Mouse (Mus musculus): ENCODE measurements around the gene Ing4. TPM values are rescaled to one million over a fixed set of nuclear protein-coding genes. Genes with fewer than 3 reads are reported as not detected.
"Not testable (repeated sequence)": the region's sequence is repeated elsewhere in the genome, so short reads cannot be mapped to it uniquely, and the experiment has no call there.

The Ing4 gene
- polyA plus RNA-seq, 1 experiment from 2014 or later = 171 TPM

GRCm38 (mm10) chr6:125042081-125042480 lies 2.5 kb downstream of the Ing4 start:
- Histone ChIP-seq H3K27me3 (no peaks in the 10 kb centered on the region), H3K4me3 (no peak overlapping the region), H3K9me3 (no peaks in the 10 kb centered on the region), H3K4me1 (peaks cover 16% of the 10 kb centered on the region), H3K36me3 (peaks cover 35% of the 10 kb centered on the region), H3K4me2 (replicated peaks) (no peak overlapping the region), H3K9ac (replicated peaks) (no peak overlapping the region), H3K27ac (replicated peaks) (no peak overlapping the region)
- ATAC-seq (ENCODE audit: low FRiP score, low read depth) = no peak
- WGBS = 95% methylated on average over 7 of the region's 7 CpGs

DNA sequence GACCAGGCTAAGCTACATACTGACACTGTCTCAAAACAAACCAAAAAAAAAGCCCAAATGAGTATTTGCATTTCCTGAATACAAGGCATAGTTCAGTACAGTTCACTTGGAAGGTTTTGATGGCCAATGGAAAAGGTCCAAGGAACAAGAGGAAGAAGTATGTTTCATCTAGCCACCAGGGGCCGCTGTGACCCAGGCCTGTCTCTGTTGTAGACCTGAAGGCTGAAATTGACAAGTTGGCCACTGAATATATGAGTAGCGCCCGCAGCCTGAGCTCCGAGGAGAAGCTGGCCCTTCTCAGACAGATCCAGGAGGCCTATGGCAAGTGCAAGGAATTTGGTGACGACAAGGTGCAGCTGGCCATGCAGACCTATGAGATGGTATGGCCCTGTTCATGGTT lies 7.1 kb downstream of the Ing4 start:
- H3K4me1 ChIP-seq = no peaks in the 10 kb centered on the region
- H3K9me3 ChIP-seq = no peaks in the 10 kb centered on the region
- H3K4me3 ChIP-seq = no peak overlapping the region
- ATAC-seq (ENCODE audit: low FRiP score, low read depth) = peak; percentile 20; the same call in 1 of the 2 replicates
- no peak overlapping the region for H3K9ac ChIP-seq (replicated peaks)
- H3K4me2 ChIP-seq (replicated peaks) = no peak overlapping the region
- peaks cover 76% of the 10 kb centered on the region for H3K36me3 ChIP-seq
- no peak overlapping the region for H3K27ac ChIP-seq (replicated peaks)
- no peaks in the 10 kb centered on the region for H3K27me3 ChIP-seq
- 39% methylated on average over 5 of the region's 5 CpGs for WGBS

DNA sequence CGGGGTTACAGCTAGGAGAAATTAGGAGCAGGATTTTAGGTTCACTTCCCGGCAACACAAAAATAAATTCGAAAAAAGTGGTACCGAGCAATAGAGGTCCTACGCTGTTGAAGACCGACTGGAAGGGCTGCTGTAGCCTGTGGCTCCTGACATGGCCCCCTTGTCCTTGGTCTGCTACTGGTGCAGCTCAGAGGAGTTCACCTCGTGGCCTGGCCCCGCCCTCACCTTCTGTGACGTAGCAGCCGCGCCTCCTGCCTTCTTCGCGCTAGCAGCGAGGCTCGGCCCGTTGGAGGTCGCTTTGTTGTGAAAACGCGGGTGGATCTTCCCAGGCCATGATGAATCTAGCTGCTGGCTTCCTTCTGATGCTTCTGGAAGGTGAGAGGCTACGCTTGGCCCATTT lies 10.1 kb downstream of the Ing4 start, which contains the start of gene Acrbp:
TSS of gene Acrbp (plus strand) at position 12 of the 400 bp plus-strand sequence.
- Histone ChIP-seq H3K27ac (replicated peaks) (no peak within 1 kb of the TSS), H3K4me2 (replicated peaks) (no peak within 1 kb of the TSS), H3K4me3 (no peak within 1 kb of the TSS), H3K36me3 (peaks cover 91% of the 10 kb centered on the region), H3K9me3 (no peaks in the 10 kb centered on the region), H3K4me1 (no peaks in the 10 kb centered on the region), H3K27me3 (no peaks in the 10 kb centered on the region), H3K9ac (replicated peaks) (no peak within 1 kb of the TSS)
- WGBS = 41% methylated on average over 20 of the region's 20 CpGs
- no peak for ATAC-seq (ENCODE audit: low FRiP score, low read depth)

GRCm38 (mm10) chr6:125051237-125051636 lies 11.7 kb downstream of the Ing4 start:
- Histone ChIP-seq H3K4me3 (no peak overlapping the region), H3K9me3 (no peaks in the 10 kb centered on the region), H3K9ac (replicated peaks) (no peak overlapping the region), H3K4me1 (no peaks in the 10 kb centered on the region), H3K4me2 (replicated peaks) (no peak overlapping the region), H3K27me3 (no peaks in the 10 kb centered on the region), H3K36me3 (peaks cover 85% of the 10 kb centered on the region), H3K27ac (replicated peaks) (no peak overlapping the region)
- no peak for ATAC-seq (ENCODE audit: low FRiP score, low read depth)
- 71% methylated on average over 5 of the region's 5 CpGs for WGBS

DNA sequence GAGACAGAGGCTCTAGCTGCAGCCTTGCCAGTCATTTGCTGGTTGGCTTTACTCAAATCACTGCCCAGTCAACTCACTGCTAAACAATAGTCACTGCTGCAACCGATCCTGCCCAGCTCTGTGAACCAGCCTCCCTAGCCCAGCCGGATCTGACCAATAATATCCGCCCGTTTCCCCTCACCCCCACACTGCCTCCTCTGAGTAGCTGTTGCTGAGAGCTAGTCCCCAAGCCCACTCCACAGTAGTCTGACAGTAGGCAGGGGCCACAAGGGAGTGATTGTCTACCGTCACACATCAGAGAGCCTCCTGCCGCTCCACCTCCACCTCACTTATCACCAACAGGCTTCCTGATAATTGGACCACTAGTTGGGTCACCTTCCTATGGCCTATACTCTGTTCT lies 21.9 kb downstream of the Ing4 start:
- Histone ChIP-seq H3K27ac (replicated peaks) (no peak overlapping the region), H3K4me2 (replicated peaks) (no peak overlapping the region), H3K4me1 (peaks cover 9% of the 10 kb centered on the region), H3K4me3 (no peak overlapping the region), H3K27me3 (no peaks in the 10 kb centered on the region), H3K36me3 (peaks cover 4% of the 10 kb centered on the region; the same call in 1 of the 2 replicates), H3K9ac (replicated peaks) (no peak overlapping the region), H3K9me3 (no peaks in the 10 kb centered on the region)
- ATAC-seq (ENCODE audit: low FRiP score, low read depth) = no peak
- WGBS = 46% methylated on average over 6 of the region's 6 CpGs

- no peak for ATAC-seq (ENCODE audit: low FRiP score, low read depth)
- Histone ChIP-seq H3K9me3 (no peaks in the 10 kb centered on the region), H3K4me2 (replicated peaks) (no peak overlapping the region), H3K4me1 (peaks cover 9% of the 10 kb centered on the region), H3K27me3 (no peaks in the 10 kb centered on the region; the same call in 1 of the 2 replicates), H3K36me3 (peaks cover 1% of the 10 kb centered on the region; the same call in 1 of the 2 replicates), H3K9ac (replicated peaks) (no peak overlapping the region), H3K27ac (replicated peaks) (no peak overlapping the region), H3K4me3 (no peak overlapping the region)
- 85% methylated on average over 5 of the region's 5 CpGs for WGBS
These were observed 23.0 kb downstream of the Ing4 start for GRCm38 (mm10) chr6:125062511-125062910.

DNA sequence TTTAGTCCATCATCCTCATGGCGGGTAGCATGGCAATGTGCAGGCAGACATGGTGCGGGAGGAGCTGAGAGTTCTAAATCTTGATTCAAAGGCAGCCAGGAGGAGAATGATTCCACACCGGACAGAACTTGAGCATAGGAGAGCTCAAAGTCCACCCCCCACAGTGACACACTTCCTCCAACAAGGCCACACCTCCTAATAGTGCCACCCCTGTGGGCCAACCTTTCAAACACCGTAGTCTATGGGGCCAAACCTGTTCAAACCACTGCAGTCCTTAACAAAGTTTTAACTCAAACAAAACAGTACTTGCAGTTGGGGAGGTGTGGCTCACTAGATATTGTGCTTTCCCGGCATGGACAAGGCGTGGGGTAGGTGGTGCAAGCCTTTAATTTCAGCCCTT lies 24.3 kb downstream of the Ing4 start:
- Histone ChIP-seq H3K36me3 (no peaks in the 10 kb centered on the region), H3K9ac (replicated peaks) (no peak overlapping the region), H3K27ac (replicated peaks) (no peak overlapping the region), H3K4me2 (replicated peaks) (no peak overlapping the region), H3K4me3 (no peak overlapping the region), H3K27me3 (no peaks in the 10 kb centered on the region; the same call in 1 of the 2 replicates), H3K9me3 (no peaks in the 10 kb centered on the region), H3K4me1 (peaks cover 9% of the 10 kb centered on the region)
- 84% methylated on average over 6 of the region's 6 CpGs for WGBS
- no peak for ATAC-seq (ENCODE audit: low FRiP score, low read depth)

- not testable (repeated sequence) for H3K27me3 ChIP-seq; H3K36me3 ChIP-seq; H3K4me1 ChIP-seq; H3K4me3 ChIP-seq; H3K27ac ChIP-seq (replicated peaks); ATAC-seq (ENCODE audit: low FRiP score, low read depth); H3K4me2 ChIP-seq (replicated peaks); H3K9me3 ChIP-seq; H3K9ac ChIP-seq (replicated peaks)
- WGBS = no CpG with 5 or more reads among the region's 1 CpGs
These were observed 25.7 kb downstream of the Ing4 start for GRCm38 (mm10) chr6:125065223-125065622.

GRCm38 (mm10) chr6:125067571-125067995 lies 28.0 kb downstream of the Ing4 start, which contains the start of gene Lpar5:
TSS of gene Lpar5 (plus strand) at chr6:125067920.
- Histone ChIP-seq H3K4me3 (no peak within 1 kb of the TSS), H3K4me2 (replicated peaks) (no peak within 1 kb of the TSS), H3K9ac (replicated peaks) (no peak within 1 kb of the TSS), H3K27me3 (no peaks in the 10 kb centered on the region; the same call in 1 of the 2 replicates), H3K36me3 (no peaks in the 10 kb centered on the region), H3K9me3 (no peaks in the 10 kb centered on the region), H3K27ac (replicated peaks) (no peak within 1 kb of the TSS), H3K4me1 (peaks cover 13% of the 10 kb centered on the region; the same call in 1 of the 2 replicates)
- 62% methylated on average over 8 of the region's 8 CpGs for WGBS
- ATAC-seq (ENCODE audit: low FRiP score, low read depth) = no peak

- ATAC-seq (ENCODE audit: low FRiP score, low read depth) = peak; percentile 71
These were observed 31.8 kb downstream of the Ing4 start for GRCm38 (mm10) chr6:125071170-125071895.

DNA sequence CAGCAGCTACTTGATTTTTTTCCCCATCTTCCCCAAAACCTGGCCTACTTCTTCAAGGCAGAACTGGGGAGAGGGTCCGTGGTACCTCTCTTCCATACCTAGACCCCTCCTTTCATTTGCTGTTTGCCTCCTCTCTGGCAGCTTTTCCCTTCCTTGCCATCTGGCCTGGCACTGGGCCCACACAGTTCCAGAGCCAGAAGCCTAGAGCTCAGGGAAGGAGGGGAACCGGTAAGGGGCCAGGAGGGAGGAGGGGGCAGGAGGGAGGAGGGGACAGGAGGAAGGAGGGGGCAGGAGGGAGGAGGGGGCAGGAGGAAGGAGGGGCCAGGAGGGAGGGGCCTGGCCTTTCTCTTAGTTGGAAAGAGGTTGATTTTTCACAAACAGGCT lies 32.3 kb downstream of the Ing4 start:
- ATAC-seq (ENCODE audit: low FRiP score, low read depth) = peak; percentile 44; the same call in 1 of the 2 replicates
- no peaks in the 10 kb centered on the region for H3K9me3 ChIP-seq
- no peak overlapping the region for H3K9ac ChIP-seq (replicated peaks)
- H3K36me3 ChIP-seq = no peaks in the 10 kb centered on the region
- H3K4me1 ChIP-seq = peaks cover 13% of the 10 kb centered on the region; the same call in 1 of the 2 replicates
- peak overlapping the region; percentile 75 for H3K27ac ChIP-seq (replicated peaks)
- no peak overlapping the region for H3K4me2 ChIP-seq (replicated peaks)
- no peaks in the 10 kb centered on the region; the same call in 1 of the 2 replicates for H3K27me3 ChIP-seq
- no peak overlapping the region for H3K4me3 ChIP-seq
- 13% methylated on average over 1 of the region's 2 CpGs for WGBS

More at GRCm38 (mm10) chr6:125071170-125071895, 31.8 kb downstream of the Ing4 start:
- H3K36me3 ChIP-seq = no peaks in the 10 kb centered on the region
- H3K9me3 ChIP-seq = no peaks in the 10 kb centered on the region
- H3K9ac ChIP-seq (replicated peaks) = no peak overlapping the region
- H3K4me3 ChIP-seq = no peak overlapping the region
- peak overlapping the region; percentile 75 for H3K27ac ChIP-seq (replicated peaks)
- peaks cover 13% of the 10 kb centered on the region; the same call in 1 of the 2 replicates for H3K4me1 ChIP-seq
- no peaks in the 10 kb centered on the region; the same call in 1 of the 2 replicates for H3K27me3 ChIP-seq
- no peak overlapping the region for H3K4me2 ChIP-seq (replicated peaks)
- 83% methylated on average over 18 of the region's 18 CpGs for WGBS

- Histone ChIP-seq H3K9me3 (no peaks in the 10 kb centered on the region), H3K4me1 (peaks cover 13% of the 10 kb centered on the region; the same call in 1 of the 2 replicates), H3K4me3 (no peak overlapping the region), H3K4me2 (replicated peaks) (no peak overlapping the region), H3K27ac (replicated peaks) (no peak overlapping the region), H3K36me3 (no peaks in the 10 kb centered on the region), H3K9ac (replicated peaks) (no peak overlapping the region), H3K27me3 (0 out of 2 replicates have a peak, but pooled peaks cover 5% of the 10 kb centered on the region)
- WGBS = 70% methylated on average over 8 of the region's 8 CpGs
- ATAC-seq (ENCODE audit: low FRiP score, low read depth) = no peak
These were observed 34.3 kb downstream of the Ing4 start for GRCm38 (mm10) chr6:125073825-125074224.
